Mouse (Mus musculus) embryonic fibroblast, embryonic 13.5 days (primary cell): ENCODE data around the gene Gapvd1.

Experiments
- CTCF ChIP-seq: IDR thresholded peaks from 2 replicates; pipeline ENCODE4 v1.5.1; 2011; ENCODE audit warnings: mild to moderate bottlenecking, control low read depth, low read length, moderate library complexity, borderline replicate concordance; ENCODE audit not compliant: insufficient read depth
- POLR2A ChIP-seq: IDR thresholded peaks from 2 replicates; pipeline ENCODE4 v1.6.1; 2011; ENCODE audit warnings: low read depth, mild to moderate bottlenecking, control low read depth, low read length, moderate library complexity

- no peak for TF ChIP-seq CTCF
- TF ChIP-seq POLR2A: no peak
These were observed 125.3 kb downstream of the Gapvd1 start for GRCm38 (mm10) chr2:34629758-34630157.
